Mouse (Mus musculus) urinary bladder, postnatal 36 days (tissue): Measurements from ENCODE around the gene Rab23.
A peak's percentile ranks its signal among the peaks of the same experiment; 100 is the strongest.
"Not testable (repeated sequence)": the region's sequence is repeated elsewhere in the genome, so short reads cannot be mapped to it uniquely, and the experiment has no call there.

Experiments used
- DNase-seq, 2 experiments: peaks; one replicate each; pipeline ENCODE4 v3.0.0; 2022; ENCODE audit warnings: low spot score in 2 of 2, mixed read lengths in 1 of 2

Rab23 gene

DNA sequence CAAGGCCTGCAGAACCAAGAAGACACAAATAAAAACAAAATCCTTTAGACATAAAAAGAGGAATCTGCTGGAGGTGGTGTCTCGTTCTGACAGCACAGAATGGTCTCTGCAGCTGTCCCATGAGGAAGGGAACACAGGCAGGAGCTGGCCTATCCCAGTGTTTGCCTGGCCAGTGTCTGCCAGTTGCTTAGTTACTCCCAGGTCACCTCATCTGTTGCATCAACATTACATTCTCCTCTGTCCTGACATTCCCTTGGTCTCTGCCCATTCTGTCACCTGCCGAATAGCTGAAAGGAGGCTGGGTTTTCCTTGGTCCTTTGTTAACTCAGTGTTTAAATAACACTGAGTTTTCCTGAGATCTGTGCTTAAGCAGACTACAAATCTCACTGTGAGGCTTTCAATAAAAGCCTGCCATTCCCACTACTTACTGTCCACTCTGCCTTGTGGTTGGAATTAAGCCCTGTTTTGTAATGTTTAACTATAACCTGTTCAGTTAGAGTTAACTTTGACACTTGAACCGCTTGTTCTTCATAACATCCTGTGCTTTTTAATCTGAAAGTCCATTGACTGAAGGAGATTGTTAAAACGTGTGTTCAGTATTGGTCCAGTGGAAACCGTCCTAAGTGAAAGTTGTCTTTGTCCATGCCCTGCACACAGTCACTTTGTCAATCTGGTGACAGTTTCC, 14.5 kb downstream of the Rab23 start:
- DNase-seq, result no peak

- DNase-seq, result no peak
These were observed 18.6 kb downstream of the Rab23 start for GRCm38 (mm10) chr1:33738281-33738680.

DNA sequence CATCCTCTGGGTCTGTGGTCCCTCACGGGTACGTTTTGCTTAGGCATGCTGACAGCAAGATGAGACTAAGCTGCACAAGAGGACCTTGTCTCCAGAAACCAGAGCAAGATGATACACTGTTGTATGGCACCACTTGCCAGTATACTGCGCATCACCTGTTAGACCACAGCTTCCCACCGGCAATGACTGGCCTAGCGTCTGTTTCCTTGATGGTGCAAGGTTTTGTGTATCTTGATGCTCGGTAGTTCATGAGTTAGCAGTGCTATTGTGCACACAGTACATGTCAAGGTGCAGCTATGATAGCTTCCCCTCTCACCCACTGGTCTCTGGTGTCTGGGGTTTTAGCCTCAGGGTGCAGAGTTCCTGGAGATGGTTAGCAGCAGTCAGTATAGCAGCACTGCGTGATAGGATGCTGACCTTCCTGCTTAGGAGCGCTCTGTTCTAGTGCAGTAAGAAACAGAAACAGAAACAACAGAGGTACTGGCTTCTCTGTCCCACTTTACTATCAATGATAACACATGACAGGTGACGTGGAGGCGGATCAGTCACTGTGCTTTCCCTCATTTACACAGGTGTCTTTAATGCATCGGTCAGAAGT, 19.1 kb downstream of the Rab23 start:
- no peak for DNase-seq

DNA sequence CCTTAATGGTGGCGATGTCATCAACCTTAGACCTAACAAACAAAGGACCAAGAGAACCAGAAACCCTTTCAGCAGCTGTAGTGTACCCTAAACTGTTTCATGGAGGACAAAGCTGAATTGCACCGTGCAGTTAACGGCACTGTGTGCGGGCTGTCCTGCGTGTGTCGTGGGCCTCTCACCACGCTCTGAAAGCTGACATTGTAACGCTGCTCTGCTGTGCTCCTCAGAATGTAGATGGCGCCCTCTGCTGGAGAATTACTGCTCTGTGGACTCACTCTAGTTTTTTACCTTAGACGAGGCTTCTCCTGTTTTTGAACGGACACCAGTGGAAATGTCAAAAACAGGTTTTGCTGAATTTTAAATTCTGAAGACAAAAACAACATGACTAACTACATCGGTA, 19.6 kb downstream of the Rab23 start:
- DNase-seq, result peak; percentile 64 to 76

- DNase-seq, result no peak
These were observed 23.2 kb downstream of the Rab23 start for GRCm38 (mm10) chr1:33742903-33743302.

GRCm38 (mm10) chr1:33744815-33745214, 25.1 kb downstream of the Rab23 start:
- DNase-seq, result not testable (repeated sequence)

GRCm38 (mm10) chr1:33745901-33746300, 26.2 kb downstream of the Rab23 start:
- DNase-seq, result no peak

- DNase-seq, result no peak
These were observed 29.4 kb downstream of the Rab23 start for GRCm38 (mm10) chr1:33749109-33749508.

- DNase-seq, result not testable (repeated sequence)
These were observed 30.0 kb downstream of the Rab23 start for GRCm38 (mm10) chr1:33749709-33750108.

DNA sequence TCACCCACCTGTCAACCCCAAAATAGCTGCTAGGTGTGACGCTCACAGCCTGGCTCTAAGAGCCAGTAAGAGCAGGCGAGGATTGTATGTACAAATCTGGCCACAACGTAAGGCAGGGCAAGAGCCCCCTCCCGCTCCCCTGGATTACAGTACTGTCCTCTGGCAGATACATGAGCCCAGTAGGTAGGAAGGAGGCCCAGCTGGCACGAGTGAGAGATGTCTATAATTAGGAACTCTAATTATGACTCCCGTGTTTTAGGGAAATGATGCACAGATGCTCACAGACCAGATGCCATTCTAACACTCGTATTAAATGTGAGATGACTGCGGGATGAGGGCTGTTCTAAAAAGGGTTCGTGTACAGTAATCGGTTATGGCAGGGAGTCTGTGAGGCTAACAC, 31.6 kb downstream of the Rab23 start:
- no peak for DNase-seq

GRCm38 (mm10) chr1:33754089-33754488, 34.4 kb downstream of the Rab23 start:
- no peak for DNase-seq

- no peak for DNase-seq
These were observed 35.5 kb downstream of the Rab23 start for GRCm38 (mm10) chr1:33754965-33755735.

- no peak for DNase-seq
These were observed 36.1 kb downstream of the Rab23 start for GRCm38 (mm10) chr1:33755799-33756198.

DNA sequence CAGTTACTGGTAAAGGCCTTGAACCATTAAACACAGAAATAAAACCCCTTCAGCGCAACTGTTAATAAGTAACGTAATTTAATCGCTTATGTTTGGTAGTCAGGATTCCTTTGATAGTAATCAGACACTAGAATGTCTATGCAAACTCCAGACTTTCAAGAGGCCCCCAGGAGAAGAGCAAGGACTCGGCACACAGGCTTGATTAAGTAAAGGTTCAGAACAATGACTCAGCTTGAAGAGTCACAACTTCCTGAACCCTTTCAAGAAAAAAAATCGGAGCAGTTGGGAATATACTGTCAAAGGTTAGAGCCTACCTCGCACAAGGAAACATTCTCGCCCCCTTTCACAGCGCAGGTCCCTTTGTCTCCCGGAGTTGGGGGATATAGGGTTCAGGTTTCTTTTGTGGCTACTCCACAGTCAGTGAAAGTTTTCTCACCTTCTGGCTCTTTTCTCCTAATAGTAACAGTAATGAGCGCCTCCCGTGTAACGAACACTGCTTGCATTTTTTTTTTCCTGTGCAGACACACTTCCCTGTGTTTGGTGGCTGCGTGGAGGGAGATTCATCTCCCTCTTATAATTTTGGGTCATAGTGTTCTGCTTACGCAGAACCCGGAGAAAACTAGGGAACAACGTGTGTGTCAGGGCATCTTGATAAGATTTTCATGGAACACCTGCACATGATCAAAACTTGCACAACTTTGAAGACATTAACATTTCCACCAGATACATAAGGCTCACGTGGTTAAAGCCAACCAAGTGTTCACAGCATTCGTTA, 36.8 kb downstream of the Rab23 start:
- no peak for DNase-seq

GRCm38 (mm10) chr1:33757033-33757413, 37.3 kb downstream of the Rab23 start:
- DNase-seq, result no peak

- peak; percentile 56 to 64 for DNase-seq
These were observed 37.9 kb downstream of the Rab23 start, which contains the start of gene Bag2 for GRCm38 (mm10) chr1:33757491-33758041. Gene Bag2 (minus strand): TSS chr1:33757795.

DNA sequence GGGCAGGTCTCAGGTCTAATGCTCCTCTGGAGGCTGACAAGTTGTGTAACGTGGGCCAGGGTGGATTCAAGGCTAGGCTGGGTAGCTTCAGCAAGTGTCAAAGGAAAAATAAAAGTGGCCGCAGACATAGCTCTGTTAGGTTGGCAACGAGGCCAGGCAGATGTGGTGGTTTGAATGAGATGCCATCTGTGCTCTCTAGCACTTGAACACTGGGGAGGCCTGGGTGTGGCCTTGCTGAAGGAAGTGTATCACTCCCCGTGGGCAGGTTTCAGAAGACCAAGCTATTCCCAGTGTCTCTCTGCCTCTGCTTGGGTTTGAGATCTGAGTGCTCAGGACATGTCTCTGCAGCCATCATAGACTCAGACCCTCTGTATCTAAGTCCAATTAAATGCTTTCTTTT, 38.8 kb downstream of the Rab23 start:
- no peak for DNase-seq

GRCm38 (mm10) chr1:33763826-33764225, 44.1 kb downstream of the Rab23 start:
- DNase-seq, result no peak

GRCm38 (mm10) chr1:33765468-33766080, 45.9 kb downstream of the Rab23 start:
- DNase-seq, result no peak

DNA sequence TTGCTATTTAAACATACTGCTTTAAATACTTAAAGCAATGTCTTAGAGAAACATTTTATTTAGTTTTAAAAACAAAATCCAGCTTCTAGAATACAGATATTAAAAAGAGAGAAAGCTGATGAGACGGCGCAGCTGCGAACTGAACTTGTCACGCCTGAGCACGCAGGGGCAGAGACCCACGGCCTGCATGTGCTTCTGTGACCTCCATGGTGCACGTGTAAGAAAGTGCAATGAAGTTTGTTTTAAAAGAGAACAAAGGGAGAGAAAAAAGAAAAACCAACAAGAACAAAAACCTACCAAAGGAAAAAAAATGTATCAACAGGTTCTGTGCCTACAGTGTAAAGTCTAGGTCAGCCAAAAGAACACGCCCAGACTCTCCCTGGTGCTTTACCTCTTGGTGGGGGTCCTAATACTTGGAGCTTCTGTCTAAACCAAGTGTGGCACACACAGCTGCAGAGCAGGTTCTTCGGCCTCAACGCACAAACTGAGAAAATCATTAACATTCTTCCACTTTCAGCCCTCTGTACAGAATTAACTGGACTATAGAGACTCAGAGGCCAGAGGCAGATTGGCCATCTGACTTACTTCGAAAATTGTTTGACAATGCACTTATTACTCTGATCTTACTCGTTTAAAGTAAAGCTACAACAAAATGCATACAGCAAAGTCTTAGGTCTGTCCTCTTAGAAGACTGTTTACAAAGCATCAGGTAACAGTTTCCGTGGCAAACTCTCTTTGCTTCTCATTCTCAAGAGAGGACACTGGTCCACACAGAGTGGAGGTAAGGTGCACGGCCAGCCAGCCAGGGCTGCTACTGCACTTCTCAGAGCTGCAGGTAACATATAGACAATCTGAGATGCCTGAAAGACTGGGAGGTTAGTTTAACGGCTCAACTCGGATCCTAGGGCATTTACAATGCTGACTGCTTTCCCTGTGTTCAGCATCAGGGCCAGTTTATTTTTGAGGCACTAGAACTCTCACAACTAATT, 47.1 kb downstream of the Rab23 start:
- no peak for DNase-seq
